Mouse (Mus musculus) left cerebral cortex, postnatal 14 days (tissue): Measurements from ENCODE around the gene Tspan15. TPM values are rescaled to one million over a fixed set of nuclear protein-coding genes. Genes with fewer than 3 reads are reported as not detected.

ENCODE experiments used
- DNase-seq, 2 experiments: peaks; one replicate each; pipeline ENCODE4 v3.0.0; 2021 to 2022; ENCODE audit warnings: low spot score in 2 of 2, mixed read lengths in 1 of 2
- intact Hi-C: fragments of 180-260 bp; cut with DNase I; formaldehyde crosslinking; loops from one replicate; pipeline ENCODE4 v1.15.1; 2025
- total RNA-seq, 2 experiments: library from RNA; stranded (reverse); gene quantifications; 2 replicates each; pipeline ENCODE4 v1.2.3; 2021

The Tspan15 gene
- total RNA-seq, 2 experiments from 2014 or later: 8.4 to 8.7 TPM

- no peak for DNase-seq
- intact Hi-C loops: no loop called here
Observed at GRCm38 (mm10) chr10:62237205-62237604, 6.2 kb upstream of the Tspan15 start.

- DNase-seq: no peak
Observed at GRCm38 (mm10) chr10:62236165-62236564, 5.1 kb upstream of the Tspan15 start.

DNA sequence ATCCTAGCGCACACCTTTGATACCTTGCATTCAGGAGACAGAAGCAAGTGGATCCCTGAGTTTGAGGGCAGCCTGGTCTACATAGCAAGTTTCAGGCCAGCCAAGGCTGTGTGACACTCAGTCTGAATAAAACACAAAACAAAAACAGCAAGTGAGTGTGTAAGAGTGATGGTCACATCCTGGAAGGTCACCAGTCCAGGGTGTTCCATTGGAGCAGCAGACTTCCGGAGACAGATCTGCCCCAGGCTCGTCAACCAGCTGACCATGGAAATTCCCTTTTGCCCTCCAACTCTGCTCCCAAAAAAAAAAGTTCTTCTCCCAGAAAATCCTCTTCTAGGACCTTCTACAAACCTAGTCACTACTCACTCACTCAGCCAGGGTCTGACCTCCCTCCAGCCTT lies 760 bp upstream of the Tspan15 start:
- no peak for DNase-seq
- intact Hi-C loops: no loop called here

More at GRCm38 (mm10) chr10:62236165-62236564, 5.1 kb upstream of the Tspan15 start:
- intact Hi-C loops: no loop called here

DNA sequence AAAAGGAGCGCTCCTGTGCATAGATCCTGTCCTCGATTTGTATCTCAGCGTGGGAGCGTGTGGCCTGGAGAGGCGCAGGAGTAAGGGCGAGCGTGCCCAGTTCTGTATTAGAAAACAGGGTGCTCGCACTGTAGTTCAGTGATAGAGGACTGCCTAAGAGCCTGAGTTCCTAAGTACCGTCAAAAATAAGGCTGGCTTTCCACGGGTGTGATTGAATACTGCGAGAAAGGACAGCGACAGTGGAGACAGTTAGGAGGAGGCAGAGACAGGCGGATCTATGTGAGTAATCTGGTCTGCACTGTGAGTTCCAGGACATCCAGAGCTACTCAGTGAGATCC lies 313 bp upstream of the Tspan15 start:
- intact Hi-C loops: no loop called here
- DNase-seq: no peak

DNA sequence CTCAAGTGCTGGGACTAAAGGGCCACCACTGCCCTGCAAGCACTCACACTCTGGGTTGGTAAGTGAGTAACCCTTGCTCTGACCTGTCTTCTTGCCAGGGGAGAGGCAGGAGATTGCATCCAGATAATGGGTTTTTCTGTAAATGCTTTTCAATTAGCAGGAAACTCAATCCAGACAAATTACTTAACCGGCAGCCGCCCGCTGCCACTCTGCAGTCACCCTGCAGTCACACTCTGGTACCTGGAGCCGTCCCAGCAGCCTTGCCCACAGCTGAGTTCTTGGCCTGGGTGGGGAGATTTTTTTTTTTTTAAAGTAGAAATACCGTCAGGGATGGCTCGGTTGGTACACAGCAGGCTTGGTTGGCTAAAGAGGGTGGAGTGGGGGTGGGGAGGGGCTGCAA lies 2.9 kb downstream of the Tspan15 start:
- no peak for DNase-seq
- intact Hi-C loops: no loop called here

- no peak for DNase-seq
- intact Hi-C loops: no loop called here
Observed at GRCm38 (mm10) chr10:62225839-62226238, 5.2 kb downstream of the Tspan15 start.

DNA sequence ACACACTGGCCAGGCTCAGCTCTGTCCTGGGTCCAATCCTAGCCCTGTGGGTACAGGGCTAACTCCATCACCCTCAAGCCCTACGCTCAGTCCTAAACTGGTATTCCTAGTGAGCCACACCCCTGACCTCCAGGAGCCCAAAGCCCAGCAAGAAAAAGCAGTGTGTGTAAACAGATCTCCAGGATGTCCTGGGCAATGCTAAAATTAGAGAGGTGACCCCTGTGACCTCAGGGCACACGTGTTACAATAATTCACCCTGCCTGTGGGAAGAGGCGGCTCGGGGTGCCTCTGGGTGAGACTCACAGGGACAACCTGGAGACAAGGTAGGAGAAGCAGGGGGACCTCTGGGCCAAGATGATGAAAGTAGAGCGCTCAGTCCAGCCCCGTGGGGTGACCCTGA lies 6.8 kb downstream of the Tspan15 start:
- intact Hi-C loops: no loop called here
- DNase-seq: no peak

DNA sequence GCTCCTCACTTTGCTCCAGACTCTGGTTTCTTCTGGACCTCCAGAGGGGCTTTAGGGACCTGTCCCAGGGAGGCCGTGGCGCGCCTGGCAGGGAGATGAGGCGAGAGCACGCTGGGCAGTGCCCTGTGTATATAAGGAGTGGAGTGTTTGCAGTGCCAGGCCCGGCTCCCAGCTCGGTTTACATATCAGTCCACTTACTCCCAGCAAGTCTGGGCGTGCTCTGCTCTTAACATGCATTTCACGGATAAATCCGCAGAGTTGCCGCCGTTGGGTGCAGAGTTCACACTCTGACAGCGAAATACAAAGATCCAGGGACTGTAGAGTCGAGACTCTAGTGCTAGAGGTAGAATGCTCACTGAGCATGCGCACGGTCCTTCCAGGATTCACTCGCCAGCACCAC lies 8.3 kb downstream of the Tspan15 start:
- intact Hi-C loops: no loop called here

DNA sequence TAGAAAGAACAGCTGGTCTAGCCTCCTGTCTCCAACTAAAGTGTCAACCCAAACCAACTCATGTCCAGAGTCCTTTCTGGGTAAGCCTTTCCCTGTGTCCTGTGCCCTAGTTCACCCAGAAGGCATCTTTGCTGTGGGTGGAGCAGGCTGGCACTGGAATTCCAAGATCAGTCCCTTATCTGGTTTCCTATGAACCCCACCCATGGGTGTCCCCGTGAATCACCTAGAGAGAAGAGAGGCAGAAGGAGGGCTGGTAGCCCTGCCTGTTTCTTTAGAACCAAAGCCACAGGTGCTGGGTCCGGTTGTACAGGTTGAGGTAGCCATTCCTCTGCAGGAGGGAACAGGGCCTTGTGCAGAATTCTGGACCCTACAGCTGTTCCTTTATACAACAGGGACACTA lies 9.4 kb downstream of the Tspan15 start:
- intact Hi-C loops: no loop called here
- DNase-seq: no peak

More for the DNA sequence above, 8.3 kb downstream of the Tspan15 start:
- DNase-seq: no peak

DNA sequence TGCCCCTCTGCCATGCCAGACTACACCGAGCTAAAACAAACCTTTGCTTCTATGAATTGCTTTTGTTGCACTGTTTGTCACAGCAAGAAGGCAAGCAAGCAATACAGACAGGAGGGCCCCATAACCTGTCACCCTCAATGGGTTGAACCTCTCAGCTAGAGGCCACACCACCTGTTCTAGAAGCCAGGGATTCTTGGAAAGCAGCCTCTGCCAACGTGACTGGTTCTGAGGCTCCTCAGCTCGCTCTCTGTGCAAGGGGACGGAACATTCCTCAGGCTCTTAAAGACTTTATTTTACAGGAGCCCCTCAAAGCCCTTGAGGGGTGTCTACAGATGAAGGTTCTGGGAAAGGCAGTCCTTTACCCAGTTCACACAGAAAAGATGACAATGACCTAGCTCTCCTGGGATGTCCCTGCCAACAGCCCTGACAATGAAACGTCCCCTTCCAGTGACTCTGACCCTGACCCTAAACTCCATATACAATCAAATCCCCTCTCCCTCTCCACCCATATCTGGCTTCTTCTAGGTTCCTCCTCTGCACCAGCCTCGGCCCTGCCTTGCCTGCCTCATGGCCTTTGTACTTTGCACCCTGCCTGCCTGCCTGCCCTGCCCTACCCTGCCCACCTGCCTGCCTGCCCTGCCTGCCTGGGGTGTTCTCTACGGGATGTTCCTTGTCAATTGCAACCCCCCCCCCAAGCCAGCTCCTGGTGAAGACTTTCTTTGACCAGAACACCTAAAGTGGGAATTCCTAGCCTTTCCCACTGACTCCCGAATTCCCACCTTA lies 10.1 kb downstream of the Tspan15 start:
- intact Hi-C loops: no loop called here
- DNase-seq: no peak

GRCm38 (mm10) chr10:62218789-62219172 lies 12.3 kb downstream of the Tspan15 start:
- intact Hi-C loops: no loop called here
- DNase-seq: no peak

GRCm38 (mm10) chr10:62218044-62218788 lies 12.8 kb downstream of the Tspan15 start:
- DNase-seq: no peak
- intact Hi-C loops: no loop called here

DNA sequence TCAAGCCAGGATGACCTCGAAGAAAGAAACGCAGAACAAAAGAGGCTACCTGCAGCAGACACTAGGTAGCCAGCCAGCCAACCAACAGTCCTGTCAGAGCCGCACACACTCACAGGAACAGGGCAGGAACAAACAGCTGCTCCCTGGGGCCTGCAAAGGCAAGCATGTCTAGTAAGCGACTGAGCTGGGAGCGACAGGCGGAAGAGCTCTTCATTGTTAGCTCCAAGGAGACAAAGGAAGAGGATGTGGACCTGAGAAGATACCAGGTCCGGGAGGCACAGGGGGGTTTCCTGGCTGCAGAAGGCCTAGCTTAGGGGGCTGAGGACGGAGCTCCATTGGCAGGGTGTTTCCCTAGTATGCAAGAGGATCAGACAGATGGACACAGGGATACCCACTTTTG lies 13.9 kb downstream of the Tspan15 start:
- no peak for DNase-seq
- intact Hi-C loops: no loop called here

GRCm38 (mm10) chr10:62216595-62216994 lies 14.5 kb downstream of the Tspan15 start:
- no peak for DNase-seq
- intact Hi-C loops: no loop called here

GRCm38 (mm10) chr10:62215633-62216032 lies 15.4 kb downstream of the Tspan15 start:
- intact Hi-C loops: no loop called here
- no peak for DNase-seq

DNA sequence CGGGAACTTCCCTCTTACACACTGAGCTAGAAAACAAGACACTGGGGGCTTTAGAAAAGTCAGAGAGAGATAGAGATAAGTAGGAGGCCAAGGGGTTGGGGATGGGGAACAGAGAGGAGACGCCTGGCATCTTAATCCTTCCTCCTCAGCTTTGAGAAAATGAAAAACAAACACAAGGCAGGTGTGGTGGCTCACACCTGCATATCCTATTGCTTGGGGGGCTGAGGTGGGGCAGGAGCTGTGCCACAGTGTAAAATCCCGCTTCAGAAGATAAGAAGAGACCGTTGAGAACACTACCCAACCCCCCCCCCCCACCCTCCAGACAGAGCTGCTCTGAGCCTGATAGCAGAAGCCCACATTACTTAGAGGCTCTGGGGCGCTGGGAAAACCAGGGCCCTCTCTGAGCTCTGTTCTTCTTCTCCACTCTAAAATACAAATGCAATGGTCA lies 15.9 kb downstream of the Tspan15 start:
- no peak for DNase-seq
- intact Hi-C loops: no loop called here

DNA sequence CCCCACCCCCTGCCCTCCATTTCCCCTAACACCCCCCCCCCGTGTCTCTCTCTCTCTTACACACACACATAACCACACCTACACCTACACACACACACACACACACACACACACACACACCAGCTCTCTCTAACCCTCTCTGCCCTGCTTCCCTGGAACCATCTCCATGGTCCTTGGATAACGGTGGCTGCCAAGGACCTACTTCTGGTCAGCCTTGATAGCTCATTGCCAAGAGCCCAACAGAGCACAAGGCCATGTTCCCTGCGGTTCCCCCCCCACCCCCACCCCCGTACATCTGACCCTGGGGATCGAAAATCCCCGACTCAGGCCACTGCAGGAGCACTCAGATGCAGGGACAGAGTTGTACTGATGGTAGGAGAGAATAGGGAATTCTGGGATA lies 19.7 kb downstream of the Tspan15 start:
- intact Hi-C loops: no loop called here
- DNase-seq: no peak

DNA sequence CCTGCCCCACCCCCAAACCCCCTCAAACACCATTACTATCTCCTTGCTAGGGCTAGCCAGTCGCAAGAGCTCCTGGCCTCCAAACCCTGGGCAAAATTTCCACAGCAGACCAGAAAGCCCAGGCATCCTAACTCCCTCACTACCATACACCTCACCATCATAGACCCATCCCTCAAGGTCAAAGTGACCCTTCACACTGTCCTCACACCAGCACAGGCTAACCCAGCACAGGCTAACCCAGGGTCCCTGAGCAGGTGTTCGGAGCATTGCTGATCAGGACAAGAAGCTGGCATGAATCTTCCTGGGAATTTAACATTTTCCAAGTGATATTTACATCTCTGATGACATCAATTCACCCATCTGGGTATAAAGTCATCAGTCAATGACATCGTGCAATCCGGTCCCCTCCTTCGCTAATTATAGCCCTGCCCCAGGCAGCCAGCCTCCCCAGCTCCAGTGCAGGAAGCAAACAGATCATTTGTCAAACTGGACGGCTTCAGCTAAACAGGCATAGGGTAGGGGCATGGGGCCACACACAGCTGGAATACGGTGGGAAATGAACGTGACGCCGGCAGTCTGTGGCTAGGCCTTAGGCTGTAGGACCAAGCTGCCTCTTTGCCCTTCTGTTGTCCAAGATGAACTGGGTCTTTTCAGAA lies 22.7 kb downstream of the Tspan15 start:
- no peak for DNase-seq
- intact Hi-C loops: no loop called here

DNA sequence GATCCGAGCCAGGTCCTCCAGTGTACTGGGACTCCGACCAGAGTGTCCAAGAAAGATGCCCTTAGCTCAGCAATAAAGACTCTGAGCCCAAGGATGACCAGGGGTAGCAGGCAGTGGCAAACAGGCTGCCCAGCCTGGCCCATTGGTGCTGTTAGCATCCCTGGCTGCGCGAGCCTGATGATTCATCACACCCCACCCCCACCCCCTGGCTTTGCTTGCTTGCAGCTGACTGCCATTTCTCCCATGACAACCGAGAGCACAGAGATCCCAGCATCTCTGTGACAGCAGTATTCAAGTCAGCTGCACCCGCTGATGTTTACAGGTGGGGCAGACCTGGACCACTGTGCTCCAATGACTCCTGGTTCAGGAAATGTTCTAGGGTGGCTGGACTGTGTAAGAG lies 28.5 kb downstream of the Tspan15 start:
- DNase-seq: peak; percentile 48 to 64
- intact Hi-C loops: no loop called here

DNA sequence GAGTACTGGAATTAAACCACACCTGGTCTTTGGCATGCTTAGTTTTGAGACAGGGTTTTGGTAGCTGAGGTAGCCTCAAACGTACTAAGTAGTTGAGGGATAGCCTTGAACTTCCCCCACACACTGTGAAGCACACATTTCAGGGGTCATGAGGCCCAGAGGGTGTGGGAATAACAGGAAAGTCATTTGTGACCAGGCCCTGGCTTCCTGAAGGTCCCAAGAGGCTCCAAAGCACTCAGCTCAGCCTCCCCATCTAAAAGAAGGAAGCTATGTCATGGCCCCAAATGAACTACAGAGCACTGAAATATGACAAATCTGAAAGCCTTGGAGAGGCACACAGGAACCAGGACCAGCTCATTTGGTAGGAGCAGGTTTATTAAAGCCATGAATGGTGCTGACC lies 32.2 kb downstream of the Tspan15 start:
- intact Hi-C loops: no loop called here
- DNase-seq: no peak

DNA sequence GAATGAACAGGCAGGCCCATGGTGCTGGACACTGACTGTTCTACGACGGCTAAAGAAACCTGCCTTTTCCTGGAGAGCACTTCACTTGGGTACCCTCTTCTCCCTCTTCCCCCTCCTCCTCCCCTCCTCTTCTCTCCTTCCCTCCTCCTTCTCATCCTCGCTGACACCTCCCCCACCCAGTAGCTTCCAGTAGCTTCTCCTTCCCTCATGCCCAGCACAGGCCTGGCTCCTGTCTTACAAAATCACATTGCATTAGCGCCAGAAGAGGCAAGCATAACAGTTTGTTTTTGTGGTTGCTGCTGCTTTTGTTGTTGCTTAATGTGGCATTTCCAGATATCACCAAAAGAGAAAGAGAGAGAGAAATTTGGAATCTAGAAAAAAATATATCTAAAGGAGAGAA lies 33.6 kb downstream of the Tspan15 start:
- intact Hi-C loops: no loop called here
- DNase-seq: no peak
